Mouse (Mus musculus) hindlimb bud, embryonic 11.5 days (tissue): ENCODE measurements around the gene Hbs1l.

Experiments
- DNase-seq: peaks from one replicate; pipeline ENCODE4 v3.0.0-alpha.2; 2012; ENCODE audit warnings: low read depth, low spot score; ENCODE audit errors: extremely low spot score

Hbs1l gene

DNA sequence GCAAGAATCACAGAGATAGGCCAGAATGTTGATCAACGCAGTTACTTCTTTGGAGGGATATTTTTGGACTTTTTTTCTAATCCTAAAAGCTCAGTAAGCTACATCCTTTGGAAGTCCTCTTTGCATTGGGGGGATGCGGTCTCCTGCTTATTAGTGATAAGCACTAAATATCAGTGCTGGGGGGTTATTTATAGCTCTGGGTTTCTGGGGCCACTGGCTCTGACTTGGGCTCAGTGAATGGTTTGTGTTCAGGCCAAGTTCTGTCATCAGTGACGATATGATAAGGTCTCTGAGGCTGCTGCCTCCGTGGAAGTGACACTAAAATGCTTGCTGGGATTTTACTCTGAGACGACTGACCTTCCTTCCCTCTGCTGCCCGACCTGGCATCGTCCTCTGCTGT lies 104.3 kb downstream of the Hbs1l start:
- no peak for DNase-seq

DNA sequence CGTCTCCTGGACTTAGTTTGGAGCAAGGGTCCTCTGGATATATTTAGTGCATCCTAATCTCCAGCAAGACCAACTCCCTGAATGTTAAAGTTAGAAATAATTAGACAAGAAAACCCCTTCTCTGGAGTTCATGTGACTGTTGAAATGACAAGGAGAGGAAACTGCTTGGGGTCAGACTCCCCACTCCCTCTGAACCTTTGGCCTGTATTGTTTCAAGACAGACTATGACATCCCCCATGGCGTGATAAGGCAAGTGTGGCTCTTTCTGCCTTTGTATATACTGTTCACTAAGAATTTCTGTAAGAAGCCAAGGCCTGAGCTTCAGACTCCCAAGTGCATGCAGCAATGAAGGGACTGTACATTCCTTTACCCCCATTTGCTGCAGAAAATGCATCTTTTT lies 104.7 kb downstream of the Hbs1l start:
- no peak for DNase-seq

DNA sequence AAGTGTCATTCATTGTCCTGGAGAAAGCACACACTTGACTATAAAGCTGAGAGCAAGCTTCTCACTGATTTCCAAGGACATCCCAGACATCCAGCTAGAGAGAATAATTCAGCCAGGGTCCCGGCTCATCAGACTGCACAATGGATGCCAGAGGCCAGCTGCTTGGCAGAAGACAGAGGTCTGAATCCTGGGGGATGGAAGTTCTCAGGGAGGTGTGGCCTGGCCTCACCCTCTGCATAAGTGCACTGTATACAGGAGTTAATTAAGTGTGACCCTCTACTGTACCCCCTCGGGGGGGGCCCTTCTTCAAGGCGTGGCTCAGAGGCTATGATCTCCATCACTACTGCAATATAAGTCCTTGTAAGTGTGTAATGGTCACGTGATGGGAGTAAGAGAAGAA lies 105.5 kb downstream of the Hbs1l start:
- no peak for DNase-seq

DNA sequence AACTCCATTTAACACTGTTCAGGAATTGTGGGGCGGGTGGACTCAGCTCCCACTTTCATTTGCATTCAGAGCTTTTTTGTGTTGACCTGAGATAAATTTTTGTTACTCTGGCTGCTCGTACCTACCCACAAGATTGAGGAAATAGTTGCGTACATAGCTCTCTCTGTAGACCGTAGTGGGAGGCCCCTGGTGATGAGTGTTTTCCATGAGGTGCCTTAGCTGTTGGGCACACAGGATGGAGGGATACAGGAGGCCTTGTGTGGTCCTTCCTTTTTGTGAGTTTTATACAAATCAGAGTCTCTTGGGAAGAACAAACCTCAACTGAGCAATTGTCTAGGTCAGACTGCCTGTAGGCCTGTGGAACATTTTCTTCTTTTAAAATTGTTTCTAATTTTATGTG lies 109.0 kb downstream of the Hbs1l start:
- no peak for DNase-seq

DNA sequence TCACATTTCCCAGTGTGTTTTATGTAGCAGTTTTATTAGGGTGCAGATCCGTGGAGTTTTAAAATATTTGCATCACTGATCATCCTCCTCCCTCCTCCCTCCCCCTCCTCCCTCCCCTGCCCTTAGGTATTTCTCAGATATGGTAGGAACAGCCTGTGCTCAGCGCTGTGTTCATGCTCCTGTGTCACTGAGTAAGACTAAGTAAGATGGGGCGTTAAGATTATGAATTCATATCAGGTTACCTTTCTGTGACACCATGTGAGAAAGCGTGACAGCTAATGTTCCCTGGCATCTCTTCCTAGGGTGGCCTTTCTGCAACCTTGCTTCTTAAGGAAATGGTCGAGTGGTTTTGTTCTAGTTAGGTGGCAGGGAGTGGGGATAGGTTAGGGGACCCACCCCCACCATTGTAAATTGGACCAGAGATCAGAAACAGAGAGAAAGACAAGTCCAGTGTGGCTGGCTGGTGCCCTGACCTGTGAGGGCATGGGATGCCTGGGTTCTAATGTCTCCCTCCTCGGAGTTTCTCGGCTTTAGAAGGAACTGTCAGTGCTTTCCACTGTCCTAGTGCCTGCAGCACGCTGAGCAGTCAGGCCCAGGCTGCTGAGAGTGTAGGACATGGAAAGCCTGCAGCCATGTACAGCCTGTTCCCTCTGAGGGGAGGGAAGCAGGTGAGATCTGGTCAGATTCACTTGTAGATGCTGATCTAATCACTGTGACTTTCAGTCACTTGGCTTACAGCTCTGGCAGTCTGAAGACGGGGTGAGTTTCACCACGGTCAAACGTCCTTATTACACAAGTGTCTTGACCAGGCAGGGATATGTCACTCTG lies 110.1 kb downstream of the Hbs1l start:
- no peak for DNase-seq

DNA sequence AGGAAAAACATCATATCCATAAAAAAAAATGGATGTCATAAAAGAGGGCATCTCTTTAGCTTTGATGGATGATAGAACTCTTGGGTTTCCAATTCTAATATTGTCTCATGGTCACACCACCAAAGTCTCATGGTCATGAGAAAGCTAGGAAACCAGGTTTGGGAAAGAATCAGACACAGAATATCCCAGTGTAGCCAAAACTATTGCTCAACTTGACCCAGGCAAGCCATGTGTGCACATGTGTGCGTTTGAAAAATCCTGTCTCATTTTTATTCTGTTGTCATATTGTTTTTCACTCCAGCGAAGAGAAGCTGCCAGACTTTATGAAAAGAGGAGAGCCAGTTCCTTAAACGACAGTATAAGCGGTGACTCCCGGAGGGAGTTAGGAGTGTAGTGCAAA lies 114.9 kb downstream of the Hbs1l start:
- no peak for DNase-seq

DNA sequence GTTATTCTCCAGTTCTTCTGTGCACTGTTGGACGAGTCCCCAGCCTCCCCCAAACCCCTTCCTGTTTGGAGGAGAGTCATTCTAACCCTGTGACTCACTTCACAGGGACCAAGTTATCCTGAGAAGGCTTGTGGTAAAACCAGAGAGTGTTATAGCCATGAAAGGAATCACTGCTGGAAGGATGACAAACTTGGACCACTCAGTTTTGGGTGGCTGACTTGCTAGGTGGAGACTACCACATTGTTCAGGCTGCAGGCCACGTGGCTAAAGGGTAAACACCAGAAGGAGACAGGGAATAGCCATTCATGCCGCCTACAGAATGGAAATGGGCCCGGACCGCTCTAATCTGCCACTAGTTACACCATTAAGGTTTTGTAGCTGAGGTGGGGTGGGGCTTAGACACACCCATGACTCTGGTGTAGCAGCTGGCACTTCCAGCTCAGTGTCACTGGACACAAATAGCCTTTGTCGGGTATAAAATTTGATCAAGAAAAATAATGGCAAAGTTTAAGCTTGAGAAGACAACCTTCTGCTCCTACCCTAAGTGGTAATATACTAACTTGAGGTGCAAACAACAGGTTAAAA lies 115.9 kb downstream of the Hbs1l start:
- DNase-seq, result no peak

DNA sequence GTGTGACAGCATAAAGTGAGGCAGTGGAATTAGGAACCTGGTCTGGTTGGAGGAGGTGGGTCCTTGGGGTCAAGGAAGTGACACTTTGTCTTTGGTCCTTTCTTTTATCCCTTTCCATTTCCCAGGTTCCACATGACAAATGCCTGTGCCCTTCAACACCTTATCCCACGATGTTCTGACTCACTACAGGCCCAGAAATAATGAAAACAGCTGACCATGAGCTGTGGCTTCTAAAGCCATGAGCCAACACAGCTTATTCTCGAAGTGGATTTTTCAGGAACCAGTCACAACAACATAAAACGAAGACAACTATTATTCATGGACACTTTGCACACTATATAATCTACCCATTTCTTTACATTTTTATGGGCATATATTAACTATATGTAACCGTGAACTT lies 119.3 kb downstream of the Hbs1l start:
- no peak for DNase-seq

DNA sequence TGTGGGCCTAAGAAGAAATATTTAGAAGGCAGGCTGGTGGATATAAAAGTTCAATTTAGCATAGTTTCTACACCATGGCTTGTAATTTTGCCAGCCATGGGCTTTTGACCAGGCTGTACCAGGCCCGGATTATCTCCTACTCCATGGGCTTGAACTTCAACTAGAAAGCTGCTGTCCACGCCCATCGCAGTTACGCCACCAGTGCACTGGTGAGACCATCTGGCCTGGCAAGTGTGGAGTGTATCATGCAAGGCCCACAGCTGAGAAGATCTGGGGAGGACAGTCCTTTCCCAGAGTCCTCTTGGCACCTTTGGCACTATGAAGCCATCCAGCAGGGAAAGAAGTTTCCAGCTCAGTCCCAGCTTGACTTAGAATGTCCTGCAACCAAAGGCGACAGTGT lies 120.4 kb downstream of the Hbs1l start:
- DNase-seq, result no peak
